Mouse (Mus musculus) ES-Bruce4 (cell line): ENCODE data around the gene Dnmt3b.

Source experiments
- CTCF ChIP-seq: IDR thresholded peaks from one replicate; pipeline ENCODE4 v1.8.1; 2011; ENCODE audit warnings: low read depth, low read length
- POLR2A ChIP-seq: IDR thresholded peaks from one replicate; pipeline ENCODE4 v1.8.1; 2011; ENCODE audit warnings: low read length; ENCODE audit not compliant: insufficient read depth

- TF ChIP-seq CTCF: no peak
- TF ChIP-seq POLR2A: no peak
Measured at GRCm38 (mm10) chr2:153611743-153612142, 37.5 kb upstream of the Dnmt3b start.
